Mouse (Mus musculus) limb, embryonic 14.5 days (tissue): ENCODE data around the gene Grm7. TPM values are rescaled to one million over a fixed set of nuclear protein-coding genes. Genes with fewer than 3 reads are reported as not detected.

ENCODE experiments used
- ATAC-seq: fragments of 200-750 bp; cut with Nextera tagmentation; 2 replicates; pipeline ENCODE4 v1.8.0; 2017; ENCODE audit warnings: low read depth, moderate number of reproducible peaks, moderate TSS enrichment; ENCODE audit not compliant: low FRiP score
- DNase-seq: peaks from one replicate; pipeline ENCODE4 v3.0.0-alpha.2; 2015; ENCODE audit warnings: low spot score
- H3K27ac ChIP-seq: fragments of 300-500 bp; sonication (generic); replicated peaks from 2 replicates; pipeline ENCODE4 v1.5.1; 2014; ENCODE audit warnings: low read depth, mild to moderate bottlenecking, low read length, moderate library complexity, mixed read lengths
- H3K27me3 ChIP-seq: fragments of 300-500 bp; sonication (generic); 2 replicates; pipeline ENCODE4 v1.6.1; 2014; ENCODE audit warnings: low read length, mixed read lengths; ENCODE audit not compliant: control insufficient read depth, insufficient read depth
- H3K36me3 ChIP-seq: fragments of 300-500 bp; sonication (generic); 2 replicates; pipeline ENCODE4 v1.6.1; 2014; ENCODE audit warnings: mild to moderate bottlenecking, low read length, moderate library complexity, mixed read lengths; ENCODE audit not compliant: control insufficient read depth, insufficient read depth
- H3K4me1 ChIP-seq: fragments of 300-500 bp; sonication (generic); 2 replicates; pipeline ENCODE4 v1.6.1; 2014; ENCODE audit warnings: antibody characterized with exemption, low read length, mixed read lengths; ENCODE audit not compliant: control insufficient read depth, insufficient read depth
- H3K4me2 ChIP-seq: fragments of 300-500 bp; sonication (generic); replicated peaks from 2 replicates; pipeline ENCODE4 v1.6.1; 2014; ENCODE audit warnings: low read depth, mild to moderate bottlenecking, low read length, moderate library complexity; ENCODE audit not compliant: severe bottlenecking
- H3K4me3 ChIP-seq: fragments of 300-500 bp; sonication (generic); replicated peaks from 2 replicates; pipeline ENCODE4 v1.5.1; 2014; ENCODE audit warnings: low read length
- H3K9ac ChIP-seq: fragments of 300-500 bp; sonication (generic); 2 replicates; pipeline ENCODE4 v1.6.1; 2014; ENCODE audit warnings: mild to moderate bottlenecking, low read depth, low read length, moderate library complexity; ENCODE audit not compliant: severe bottlenecking
- H3K9me3 ChIP-seq: fragments of 300-500 bp; sonication (generic); 2 replicates; pipeline ENCODE4 v1.6.1; 2016; ENCODE audit warnings: low read length; ENCODE audit not compliant: control insufficient read depth
- POLR2A ChIP-seq: fragments of 200-500 bp; IDR thresholded peaks from 2 replicates; pipeline ENCODE4 v1.8.0; 2012; ENCODE audit warnings: inconsistent platforms, mild to moderate bottlenecking, moderate library complexity, borderline replicate concordance; ENCODE audit not compliant: insufficient read depth, insufficient read length; ENCODE audit errors: extremely low read depth
- WGBS: fragments of 180-500 bp; shearing (Covaris S2); extraction: QIAGEN DNeasy Blood & Tissue Kit; methylation state at CpG from one replicate; pipeline ENCODE4 v1.1.7; 2014; 5-methylcytosine and 5-hydroxymethylcytosine counted together
- polyA plus RNA-seq, 2 experiments: library from polyadenylated mRNA; depleted of rRNA in 1 of 2; stranded (reverse) in 1 of 2; unstranded in 1 of 2; fragments of >200 nt; fragmentation: Nextera tagmentation in 1 of 2; extraction: Ambion mirVana in 1 of 2; gene quantifications; 2 replicates each; pipeline versions ENCODE4 v1.2.1 to v1.2.3; 2012 to 2014

The Grm7 gene
- polyA plus RNA-seq, 2 experiments = 2.4 to 3.2 TPM

DNA sequence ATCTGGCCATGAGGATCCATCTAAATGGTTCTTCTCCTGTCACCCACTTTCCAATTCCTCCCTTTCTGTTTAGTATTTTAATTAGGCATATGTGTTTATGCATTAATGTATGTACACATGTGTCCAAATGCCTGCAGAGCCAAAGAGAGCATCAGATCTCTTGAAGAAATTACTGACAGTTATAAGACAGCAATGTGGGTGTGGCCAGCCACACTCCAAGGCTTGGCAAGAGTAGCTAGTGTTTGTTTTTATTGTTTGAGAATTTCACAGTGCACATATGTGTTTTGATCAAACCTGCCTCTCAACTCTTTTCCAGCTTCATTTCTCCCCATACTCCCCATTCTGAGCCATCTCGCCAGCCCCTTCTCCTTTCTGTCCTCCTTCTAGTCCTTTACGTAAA is 88.5 kb downstream of the Grm7 start:
- Histone ChIP-seq H3K4me3 (no peak overlapping the region), H3K27me3 (no peaks in the 10 kb centered on the region), H3K9me3 (no peaks in the 10 kb centered on the region), H3K9ac (no peak overlapping the region), H3K36me3 (no peaks in the 10 kb centered on the region), H3K27ac (no peak overlapping the region), H3K4me2 (no peak overlapping the region), H3K4me1 (no peaks in the 10 kb centered on the region)
- WGBS = 76% methylated on average over 2 of the region's 2 CpGs
- no peak for TF ChIP-seq POLR2A
- ATAC-seq (no peak), DNase-seq (no peak)

DNA sequence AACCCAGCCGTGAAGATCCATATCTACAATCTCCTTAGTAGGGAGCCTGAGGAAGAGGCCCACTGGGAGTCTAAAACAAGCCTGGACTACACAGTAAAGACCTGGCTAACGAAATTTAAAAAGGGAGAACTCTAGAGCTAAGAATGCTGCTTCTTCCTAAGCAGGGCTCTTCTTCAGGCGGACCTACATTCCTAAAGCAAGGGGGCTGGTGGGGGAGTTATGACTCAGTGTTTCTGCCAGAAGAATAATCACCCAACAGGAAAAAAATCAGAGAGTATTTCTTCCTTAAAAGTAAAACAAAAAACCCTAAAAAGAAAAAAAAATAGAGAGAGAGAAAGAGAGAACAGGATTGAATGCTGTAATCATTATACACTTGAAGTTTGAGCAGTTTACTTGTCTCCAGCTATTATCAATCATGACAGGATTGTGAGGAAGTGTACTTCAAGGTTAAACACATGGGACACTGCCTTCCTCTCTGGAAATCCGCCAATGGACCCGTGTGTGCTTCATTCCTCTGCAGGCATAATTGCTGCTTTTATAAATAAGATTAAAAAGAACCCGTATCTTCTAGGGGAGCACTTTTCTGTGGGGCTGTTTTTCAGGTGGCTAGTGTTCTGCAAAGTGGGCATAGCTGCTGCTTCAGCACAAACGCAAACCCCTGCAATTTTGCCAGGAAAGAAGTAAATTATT is 98.7 kb downstream of the Grm7 start:
- Histone ChIP-seq H3K27ac (no peak overlapping the region), H3K4me3 (no peak overlapping the region), H3K9me3 (no peaks in the 10 kb centered on the region), H3K4me1 (peaks cover 5% of the 10 kb centered on the region), H3K36me3 (no peaks in the 10 kb centered on the region), H3K27me3 (no peaks in the 10 kb centered on the region), H3K4me2 (no peak overlapping the region), H3K9ac (no peak overlapping the region)
- DNase-seq (no peak), ATAC-seq (no peak)
- WGBS = 24% methylated on average over 7 of the region's 7 CpGs
- TF ChIP-seq POLR2A = no peak

DNA sequence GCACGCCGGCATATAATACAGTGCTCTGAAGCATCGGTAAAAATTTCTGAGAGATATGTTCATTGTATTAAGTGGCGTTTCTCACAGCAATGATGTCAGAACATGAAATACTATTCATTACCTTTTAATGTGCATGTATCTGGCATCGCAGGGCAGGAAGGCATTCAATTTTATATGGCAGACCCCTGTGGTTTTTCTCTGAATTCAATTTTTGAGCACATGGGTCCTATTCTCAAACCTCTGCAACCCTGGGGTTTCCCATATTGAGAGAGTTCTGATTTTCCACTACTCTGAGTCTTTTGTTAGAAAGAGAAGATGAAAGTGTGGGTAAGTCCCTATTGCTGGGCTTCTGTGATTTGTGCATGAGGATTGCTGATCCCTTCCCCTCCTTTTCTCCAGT is 110.5 kb downstream of the Grm7 start:
- Histone ChIP-seq H3K27me3 (no peaks in the 10 kb centered on the region), H3K9me3 (no peaks in the 10 kb centered on the region), H3K4me1 (no peaks in the 10 kb centered on the region), H3K4me3 (no peak overlapping the region), H3K9ac (no peak overlapping the region), H3K27ac (no peak overlapping the region), H3K36me3 (no peaks in the 10 kb centered on the region), H3K4me2 (no peak overlapping the region)
- DNase-seq (no peak), ATAC-seq (no peak)
- WGBS = 69% methylated on average over 5 of the region's 5 CpGs
- TF ChIP-seq POLR2A = no peak

DNA sequence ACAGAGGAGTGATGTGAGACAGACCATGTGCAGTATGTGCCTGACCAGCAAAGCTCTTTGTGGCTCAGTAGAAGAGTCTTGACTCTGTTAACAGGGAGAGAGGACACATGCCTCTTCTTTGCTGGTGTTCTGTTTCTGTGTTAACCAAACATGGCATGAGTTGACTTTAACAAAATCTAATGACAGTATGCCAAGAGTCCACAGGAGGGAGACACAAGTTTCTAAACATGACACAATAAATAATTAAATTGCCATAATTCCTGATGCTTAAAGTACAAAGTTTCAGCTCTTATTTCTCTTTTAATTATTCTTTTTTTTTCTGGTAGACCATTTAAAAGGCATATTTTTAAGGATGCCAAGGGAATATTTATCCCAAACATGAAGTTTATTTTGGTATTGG is 124.2 kb downstream of the Grm7 start:
- H3K9me3 ChIP-seq = no peaks in the 10 kb centered on the region
- no peak for ATAC-seq

DNA sequence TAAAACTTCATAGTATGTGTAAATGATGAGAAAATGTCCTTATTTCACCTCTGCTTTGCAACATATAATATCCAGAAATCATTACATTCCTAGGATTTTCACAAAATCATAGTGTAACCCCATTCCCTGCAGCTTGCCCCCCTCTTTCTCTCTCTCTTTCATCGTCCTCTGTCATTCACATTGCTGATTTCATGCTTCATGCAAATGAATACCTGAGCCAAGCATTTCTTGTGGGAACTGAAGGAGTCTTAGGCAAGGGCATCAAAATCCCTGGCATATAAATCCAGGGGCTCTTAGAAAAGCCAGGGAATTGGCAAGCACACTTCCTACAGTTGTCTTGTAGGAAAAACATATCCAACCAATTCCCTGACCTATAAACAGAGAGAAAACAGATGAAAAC is 127.3 kb downstream of the Grm7 start:
- no peaks in the 10 kb centered on the region for H3K27me3 ChIP-seq
- H3K4me2 ChIP-seq = no peak overlapping the region
- H3K9me3 ChIP-seq = no peaks in the 10 kb centered on the region
- H3K4me1 ChIP-seq = no peaks in the 10 kb centered on the region
- ATAC-seq (no peak), DNase-seq (no peak)
- no peaks in the 10 kb centered on the region for H3K36me3 ChIP-seq
- no peak for TF ChIP-seq POLR2A
- H3K9ac ChIP-seq = no peak overlapping the region
- H3K4me3 ChIP-seq = no peak overlapping the region
- no peak overlapping the region for H3K27ac ChIP-seq
- WGBS = 49% methylated on average over 1 of the region's 1 CpGs

More for the DNA sequence above, 124.2 kb downstream of the Grm7 start:
- H3K36me3 ChIP-seq = no peaks in the 10 kb centered on the region
- no peak for DNase-seq
- H3K4me3 ChIP-seq = no peak overlapping the region
- TF ChIP-seq POLR2A = no peak
- H3K4me2 ChIP-seq = no peak overlapping the region
- H3K27ac ChIP-seq = no peak overlapping the region
- H3K4me1 ChIP-seq = no peaks in the 10 kb centered on the region
- H3K27me3 ChIP-seq = no peaks in the 10 kb centered on the region
- H3K9ac ChIP-seq = no peak overlapping the region

DNA sequence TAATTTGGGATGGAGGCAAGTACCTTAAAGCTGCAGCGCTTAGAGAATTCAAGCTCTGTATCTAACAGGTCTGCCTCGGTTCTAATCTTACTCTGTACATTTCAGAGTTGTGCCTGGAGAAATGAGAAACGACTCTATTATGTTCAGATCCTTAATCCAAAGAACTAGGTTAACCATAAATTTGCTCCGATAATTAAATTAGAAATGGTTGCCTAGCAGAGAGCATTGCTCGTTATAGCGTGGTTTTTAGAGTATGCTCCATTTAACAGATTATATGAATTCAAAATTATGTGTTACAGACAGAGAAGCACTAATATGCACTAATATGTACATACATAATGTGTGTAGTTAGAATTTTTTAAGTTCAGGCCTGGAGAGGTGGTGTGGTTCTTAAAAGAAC is 130.7 kb downstream of the Grm7 start:
- no peak overlapping the region for H3K9ac ChIP-seq
- DNase-seq = no peak
- no peaks in the 10 kb centered on the region for H3K27me3 ChIP-seq
- no peak for TF ChIP-seq POLR2A
- no peaks in the 10 kb centered on the region for H3K4me1 ChIP-seq
- H3K27ac ChIP-seq = no peak overlapping the region
- ATAC-seq = no peak
- H3K4me3 ChIP-seq = no peak overlapping the region
- H3K4me2 ChIP-seq = no peak overlapping the region
- H3K9me3 ChIP-seq = no peaks in the 10 kb centered on the region
- no peaks in the 10 kb centered on the region for H3K36me3 ChIP-seq
- WGBS = 78% methylated on average over 6 of the region's 6 CpGs
